Mouse (Mus musculus) heart, embryonic 15.5 days (tissue): ENCODE data around the gene Itsn1. TPM values are rescaled to one million over a fixed set of nuclear protein-coding genes. Genes with fewer than 3 reads are reported as not detected.

ENCODE experiments used
- ATAC-seq: fragments of 200-750 bp; cut with Nextera tagmentation; replicated peaks from 2 replicates; pipeline ENCODE4 v1.8.0; 2017; ENCODE audit warnings: low read depth, moderate TSS enrichment; ENCODE audit not compliant: insufficient number of reproducible peaks, insufficient read depth, low FRiP score
- H3K27ac ChIP-seq: fragments of 300-500 bp; sonication (generic); 2 replicates; pipeline ENCODE4 v1.5.1; 2015; ENCODE audit warnings: mild to moderate bottlenecking, inconsistent platforms
- H3K27me3 ChIP-seq: fragments of 300-500 bp; sonication (generic); 2 replicates; pipeline ENCODE4 v1.6.1; 2015; ENCODE audit warnings: inconsistent platforms
- H3K36me3 ChIP-seq: fragments of 300-500 bp; sonication (generic); 2 replicates; pipeline ENCODE4 v1.6.1; 2015; ENCODE audit warnings: mild to moderate bottlenecking, inconsistent platforms
- H3K4me1 ChIP-seq: fragments of 300-500 bp; sonication (generic); replicated peaks from 2 replicates; pipeline ENCODE4 v1.6.1; 2015; ENCODE audit warnings: inconsistent platforms
- H3K4me2 ChIP-seq: fragments of 300-500 bp; sonication (generic); 2 replicates; pipeline ENCODE4 v1.6.1; 2015; ENCODE audit warnings: inconsistent platforms, mild to moderate bottlenecking, moderate library complexity
- H3K4me3 ChIP-seq: fragments of 300-500 bp; sonication (generic); 2 replicates; pipeline ENCODE4 v1.5.1; 2015; ENCODE audit warnings: mild to moderate bottlenecking, inconsistent platforms
- H3K9ac ChIP-seq: fragments of 300-500 bp; sonication (generic); 2 replicates; pipeline ENCODE4 v1.6.1; 2015; ENCODE audit warnings: mild to moderate bottlenecking, inconsistent platforms
- H3K9me3 ChIP-seq: fragments of 300-500 bp; sonication (generic); replicated peaks from 2 replicates; pipeline ENCODE4 v1.6.1; 2016; ENCODE audit warnings: inconsistent platforms
- WGBS: fragments of 180-500 bp; shearing (Covaris S2); methylation state at CpG from one replicate; pipeline ENCODE4 v1.1.7; 2015; ENCODE audit warnings: mixed read lengths; 5-methylcytosine and 5-hydroxymethylcytosine counted together
- microRNA-seq: library from miRNA; unstranded; fragments of <30 nt; microRNA quantifications from one replicate; pipeline ENCODE4, GENCODE M21; 2016
- polyA plus RNA-seq: library from polyadenylated mRNA; unstranded; fragments of >200 nt; fragmentation: Nextera tagmentation; extraction: Ambion mirVana; gene quantifications from 2 replicates; pipeline ENCODE4 v1.2.1, GENCODE M21; 2015

The Itsn1 gene
- polyA plus RNA-seq, 1 experiment from 2014 or later: 17.6 TPM

DNA sequence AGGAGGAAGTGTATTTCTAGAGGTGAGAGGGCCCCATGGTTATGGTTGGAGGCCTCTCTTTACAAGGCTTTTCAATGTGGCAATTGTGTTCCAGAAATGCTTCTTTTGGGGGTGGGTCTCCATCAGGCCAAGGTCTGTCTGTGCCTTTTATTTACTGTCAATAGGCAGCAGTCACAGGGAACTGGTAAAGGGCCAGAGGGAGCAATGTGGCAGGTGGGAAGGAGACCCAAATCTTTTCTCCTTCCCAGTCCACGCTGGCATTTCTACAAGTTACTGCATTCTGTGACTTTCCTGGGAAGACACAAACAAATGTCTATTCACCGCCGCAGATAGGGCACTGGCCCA is 234.4 kb downstream of the Itsn1 start:
- H3K9me3 ChIP-seq: no peaks in the 10 kb centered on the region
- peaks cover 10% of the 10 kb centered on the region for H3K4me1 ChIP-seq
- H3K27me3 ChIP-seq: no peaks in the 10 kb centered on the region
- H3K9ac ChIP-seq: no peak overlapping the region
- no peak overlapping the region for H3K4me2 ChIP-seq
- H3K36me3 ChIP-seq: no peaks in the 10 kb centered on the region
- ATAC-seq: no peak
- no peak overlapping the region for H3K4me3 ChIP-seq
- H3K27ac ChIP-seq: no peak overlapping the region
- WGBS: 91% methylated on average over 3 of the region's 3 CpGs

GRCm38 (mm10) chr16:91964308-91965178 is 235.5 kb downstream of the Itsn1 start:
- Histone ChIP-seq H3K4me1 (peaks cover 14% of the 10 kb centered on the region), H3K4me2 (no peak overlapping the region), H3K4me3 (no peak overlapping the region), H3K27ac (no peak overlapping the region), H3K9ac (no peak overlapping the region), H3K27me3 (no peaks in the 10 kb centered on the region), H3K36me3 (no peaks in the 10 kb centered on the region), H3K9me3 (no peaks in the 10 kb centered on the region)
- no peak for ATAC-seq
- 72% methylated on average over 13 of the region's 13 CpGs for WGBS

GRCm38 (mm10) chr16:91968725-91969124 is 239.6 kb downstream of the Itsn1 start:
- Histone ChIP-seq H3K4me3 (no peak overlapping the region), H3K27me3 (no peaks in the 10 kb centered on the region), H3K9ac (no peak overlapping the region), H3K27ac (no peak overlapping the region), H3K9me3 (no peaks in the 10 kb centered on the region), H3K36me3 (no peaks in the 10 kb centered on the region), H3K4me1 (peaks cover 20% of the 10 kb centered on the region), H3K4me2 (no peak overlapping the region)
- WGBS: 69% methylated on average over 10 of the region's 10 CpGs
- no peak for ATAC-seq

- Histone ChIP-seq H3K36me3 (no peaks in the 10 kb centered on the region), H3K9me3 (no peaks in the 10 kb centered on the region), H3K27me3 (no peaks in the 10 kb centered on the region), H3K4me2 (0 out of 2 replicates have a peak overlapping the region, but pooled peaks have one; percentile 21), H3K4me3 (no peak overlapping the region), H3K9ac (no peak overlapping the region), H3K4me1 (peaks cover 20% of the 10 kb centered on the region), H3K27ac (peak overlapping the region; percentile 77)
- WGBS: 31% methylated on average over 10 of the region's 10 CpGs
- peak; percentile 80 for ATAC-seq
These were observed 240.5 kb downstream of the Itsn1 start for GRCm38 (mm10) chr16:91969516-91970031.

Small RNAs within 50 kb of the gene (microRNA-seq; reads per million reads assigned to microRNA genes)
- not detected for gene Gm27773

Other genes starting within 250 kb of the Itsn1 start
- 32.7 and 43.0 TPM in 2 replicates for gene Ifnar1, start 244.0 kb upstream of the Itsn1 start, polyA plus RNA-seq
- 114 and 129 TPM in 2 replicates for gene Ifngr2, start 182.2 kb upstream of the Itsn1 start, polyA plus RNA-seq
- gene Tmem50b, start 131.5 kb upstream of the Itsn1 start, polyA plus RNA-seq: 55.7 and 59.1 TPM in 2 replicates
- gene Dnajc28, start 110.3 kb upstream of the Itsn1 start, polyA plus RNA-seq: 4.6 and 7.0 TPM in 2 replicates
- 61.2 and 78.8 TPM in 2 replicates for gene Gart, start 82.3 kb upstream of the Itsn1 start, polyA plus RNA-seq
- gene Son, start 81.8 kb upstream of the Itsn1 start, polyA plus RNA-seq: 76.8 and 81.4 TPM in 2 replicates
- 10.7 and 12.3 TPM in 2 replicates for gene Donson, start 40.5 kb upstream of the Itsn1 start, polyA plus RNA-seq
- gene Cryzl1, start 306 bp upstream of the Itsn1 start, polyA plus RNA-seq: 50.7 and 56.2 TPM in 2 replicates